Mouse (Mus musculus) cerebellum, postnatal 14 days (tissue): ENCODE data around the gene Zcchc4.
"Not testable (repeated sequence)": the region's sequence is repeated elsewhere in the genome, so short reads cannot be mapped to it uniquely, and the experiment has no call there.

Experiments used
- DNase-seq, 2 experiments: peaks; one replicate each; pipeline ENCODE4 v3.0.0; 2021; ENCODE audit warnings: mixed read lengths in 2 of 2

The Zcchc4 gene

GRCm38 (mm10) chr5:52775237-52775636 is at the start of gene Zcchc4:
Gene Zcchc4 (plus strand): TSS chr5:52775409.
- peak; percentile 54 to 59 for DNase-seq

- no peak for DNase-seq
Measured at GRCm38 (mm10) chr5:52727747-52728146, 47.5 kb upstream of the Zcchc4 start.

DNA sequence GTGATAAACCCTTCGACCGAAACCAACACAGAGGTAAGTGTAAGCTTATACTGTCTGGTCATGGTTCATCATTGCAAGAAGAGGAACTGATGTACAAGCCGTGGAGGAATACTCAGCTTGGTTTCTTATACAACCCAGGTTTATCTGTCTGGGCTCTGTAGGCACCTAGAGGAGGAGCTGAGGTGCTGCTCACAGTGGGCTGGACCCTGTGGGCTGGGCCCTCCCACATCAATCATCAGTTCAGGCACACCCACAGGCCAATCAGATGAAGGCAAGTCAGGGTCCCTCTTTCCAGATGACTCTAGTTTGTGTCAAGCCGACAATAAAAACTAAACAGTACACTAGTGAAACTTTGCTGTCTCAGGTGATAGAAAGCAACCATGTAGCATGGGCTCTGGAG is 42.4 kb upstream of the Zcchc4 start:
- DNase-seq: no peak

DNA sequence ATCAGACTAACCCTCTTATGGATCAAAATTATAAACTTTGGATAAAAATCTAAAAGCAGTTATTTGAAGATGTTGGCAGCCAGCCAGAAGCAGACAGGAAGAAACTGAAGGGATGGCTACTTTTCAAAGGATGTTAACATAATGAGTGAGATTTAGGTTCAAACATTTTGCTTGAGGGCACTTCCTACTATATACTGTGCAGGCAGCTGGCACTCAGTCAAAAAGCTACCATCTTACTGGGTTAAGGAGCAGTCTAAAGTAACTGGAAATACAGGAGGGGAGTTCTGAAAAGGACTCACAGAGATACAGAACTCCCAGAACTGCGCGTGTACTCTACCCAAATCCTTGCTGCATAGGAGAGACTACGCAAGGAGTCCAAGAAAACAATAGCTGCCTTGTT is 39.2 kb upstream of the Zcchc4 start:
- DNase-seq: peak in 1 of 2 experiments; percentile 5

DNA sequence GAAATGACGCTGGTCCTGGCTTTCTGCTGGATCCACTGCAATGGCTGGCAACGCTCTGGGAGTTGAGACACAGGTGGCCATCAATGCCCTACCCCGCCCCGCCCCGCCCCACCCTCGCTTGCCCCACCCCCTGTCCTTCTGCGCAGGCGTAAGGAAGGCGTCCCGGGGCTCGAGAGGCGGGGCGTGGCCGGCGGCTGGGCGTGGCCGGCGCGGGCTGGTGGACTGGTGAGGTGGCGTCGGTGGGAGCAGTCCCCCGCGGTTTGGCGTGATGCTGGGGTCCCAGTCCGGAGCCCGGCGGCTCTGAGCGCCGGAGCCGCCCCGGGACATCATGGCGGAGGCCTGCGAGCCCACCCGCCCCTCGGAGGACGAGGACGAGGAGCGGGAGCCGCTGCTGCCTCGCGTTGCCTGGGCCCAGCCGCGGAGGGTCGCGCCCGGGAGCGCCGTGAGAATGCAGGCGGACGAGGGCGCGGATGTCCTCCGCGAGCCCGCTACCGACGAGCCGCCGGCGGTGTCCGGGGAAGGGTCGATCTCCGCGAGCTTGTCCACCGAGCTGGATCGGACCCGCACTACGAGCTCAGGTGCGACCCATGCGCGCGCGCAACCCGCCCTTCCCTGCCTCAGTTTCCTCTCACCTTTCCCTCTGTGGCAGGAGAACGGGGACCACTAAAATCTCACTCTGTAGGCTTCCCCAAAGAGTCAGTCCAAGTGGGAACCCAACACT is 33.7 kb upstream of the Zcchc4 start, which contains the start of gene Pi4k2b:
Gene Pi4k2b (plus strand): TSS at position 184 of the 721 bp plus-strand sequence.
- DNase-seq: peak; percentile 75 to 80

- DNase-seq: peak; percentile 9 to 13
Measured at GRCm38 (mm10) chr5:52742112-52742813, 32.9 kb upstream of the Zcchc4 start.

DNA sequence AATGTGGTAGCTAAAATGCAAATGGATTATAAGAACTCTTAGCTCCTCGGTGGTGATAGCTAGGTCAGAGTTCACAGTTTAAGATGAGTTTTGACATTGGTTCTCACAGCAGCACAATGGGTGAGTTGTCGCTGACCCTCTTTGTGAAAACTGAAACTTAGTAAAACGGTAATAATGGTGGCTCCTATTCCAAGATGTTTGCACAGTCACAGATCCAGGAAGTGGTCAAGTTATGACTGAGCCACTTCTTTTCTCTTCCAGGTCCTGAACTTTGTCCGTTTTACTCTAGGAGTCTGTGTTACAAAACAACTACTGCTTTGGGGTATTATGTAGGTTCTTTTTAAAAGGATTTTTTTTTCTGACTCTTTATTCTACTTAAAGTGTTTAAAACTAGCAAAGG is 32.0 kb upstream of the Zcchc4 start:
- DNase-seq: no peak

- DNase-seq: no peak
Measured at GRCm38 (mm10) chr5:52746920-52747319, 28.3 kb upstream of the Zcchc4 start.

- DNase-seq: no peak
Measured at GRCm38 (mm10) chr5:52748732-52749131, 26.5 kb upstream of the Zcchc4 start.

- no peak for DNase-seq
Measured at GRCm38 (mm10) chr5:52753146-52753545, 22.1 kb upstream of the Zcchc4 start.

GRCm38 (mm10) chr5:52754196-52754595 is 21.0 kb upstream of the Zcchc4 start:
- DNase-seq: no peak

DNA sequence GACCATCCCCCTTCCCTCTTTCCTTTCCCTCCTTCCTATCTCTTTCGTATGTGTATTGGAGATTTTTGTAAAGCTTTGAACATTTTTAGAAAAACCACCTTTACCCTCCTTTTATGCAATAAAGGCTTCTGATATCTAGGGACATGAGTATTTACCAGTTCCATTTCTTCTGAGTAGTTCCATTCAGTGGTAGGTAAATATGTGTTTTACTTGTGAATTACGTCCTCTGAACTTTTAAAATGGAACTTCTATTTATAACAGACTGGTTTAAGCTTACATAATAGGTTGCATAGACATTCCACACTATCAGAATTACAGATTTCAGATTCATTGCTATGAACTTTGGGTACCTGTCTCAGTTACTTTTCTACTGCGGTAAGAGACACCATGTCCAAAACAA is 19.9 kb upstream of the Zcchc4 start:
- no peak for DNase-seq

DNA sequence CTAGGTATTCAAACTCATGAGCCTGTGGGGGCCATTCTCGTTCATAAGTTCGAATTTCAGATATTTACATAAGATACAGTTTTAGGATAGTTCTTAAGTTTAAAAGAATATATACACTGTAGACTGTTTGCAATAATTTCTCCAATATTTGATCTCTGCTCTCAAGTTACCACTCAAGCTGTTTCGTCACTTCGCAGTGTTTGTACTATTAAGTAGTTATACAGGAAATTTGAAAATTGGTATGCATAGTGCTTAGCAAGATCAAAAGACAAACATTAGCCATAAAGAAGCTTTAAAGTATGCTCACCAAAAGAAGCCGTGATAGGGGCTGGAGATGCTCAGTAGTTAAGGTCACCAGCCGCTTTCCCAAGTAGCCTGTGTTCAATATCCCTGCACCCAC is 19.2 kb upstream of the Zcchc4 start:
- no peak for DNase-seq

DNA sequence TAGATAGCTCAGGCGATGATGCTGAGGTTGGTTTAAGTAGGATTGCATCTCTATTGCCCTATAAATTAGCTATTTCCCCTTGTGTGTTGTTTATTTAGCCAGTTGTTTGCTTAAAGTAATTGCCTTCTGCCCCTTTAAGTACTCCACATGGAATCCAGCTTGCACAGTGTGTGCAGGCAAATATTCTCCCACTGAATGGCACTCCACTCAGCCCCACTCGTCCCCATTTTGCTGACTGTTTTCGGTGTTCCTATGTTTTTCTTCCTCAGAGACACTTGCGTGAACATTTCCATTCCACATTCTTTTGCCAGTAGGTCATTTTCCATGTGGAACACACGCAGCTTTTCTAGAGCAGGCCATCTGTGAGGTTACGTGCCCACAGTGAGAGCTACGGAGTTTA is 12.6 kb upstream of the Zcchc4 start:
- DNase-seq: no peak

- no peak for DNase-seq
Measured at GRCm38 (mm10) chr5:52774267-52774666, 942 bp upstream of the Zcchc4 start.

- DNase-seq: not testable (repeated sequence)
Measured at GRCm38 (mm10) chr5:52776466-52777354, 1.5 kb downstream of the Zcchc4 start.

GRCm38 (mm10) chr5:52782523-52783250 is 7.5 kb downstream of the Zcchc4 start:
- DNase-seq: peak; percentile 89 to 91

DNA sequence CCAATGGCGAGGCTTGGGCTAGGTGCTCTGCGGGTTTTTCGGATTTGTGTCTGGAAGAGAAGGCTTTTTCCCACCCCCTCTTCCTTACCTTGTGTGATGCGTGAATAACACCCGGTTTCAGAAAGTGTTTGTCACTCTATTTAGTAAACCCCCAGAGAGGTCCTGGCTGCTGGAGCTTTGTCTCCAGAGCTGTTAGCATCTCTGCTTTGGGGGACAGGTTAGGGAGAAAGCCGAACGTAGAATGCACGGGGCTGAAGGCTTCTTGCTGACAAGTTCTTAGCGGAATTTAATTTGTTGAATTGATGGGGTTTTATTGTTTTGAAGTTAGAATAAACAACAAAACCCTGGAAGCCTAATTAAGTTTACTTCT is 8.0 kb downstream of the Zcchc4 start:
- DNase-seq: no peak

GRCm38 (mm10) chr5:52783957-52784356 is 8.7 kb downstream of the Zcchc4 start:
- DNase-seq: no peak

- peak in 1 of 2 experiments; percentile 19 for DNase-seq
Measured at GRCm38 (mm10) chr5:52786556-52787322, 11.5 kb downstream of the Zcchc4 start.

- no peak for DNase-seq
Measured at GRCm38 (mm10) chr5:52793230-52793629, 18.0 kb downstream of the Zcchc4 start.

DNA sequence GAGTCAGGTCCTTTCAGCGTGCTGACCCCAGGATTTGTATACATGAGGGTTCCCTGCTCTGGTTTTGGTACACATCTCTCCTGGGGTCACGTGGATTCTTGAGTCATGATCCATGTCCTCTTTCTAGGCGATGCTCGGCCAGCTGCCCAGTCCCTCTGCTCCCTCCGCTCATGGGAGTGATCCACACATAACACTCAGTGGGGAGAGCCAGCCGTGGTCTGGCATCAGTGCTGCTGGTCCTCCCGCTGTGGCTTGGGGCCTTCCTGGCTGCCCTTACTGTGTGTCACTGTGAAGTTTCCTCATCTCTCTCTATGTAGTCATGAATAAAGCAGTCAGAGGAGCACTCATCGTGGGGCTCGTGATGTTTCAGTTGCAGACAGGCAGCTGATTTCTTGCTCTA is 18.9 kb downstream of the Zcchc4 start:
- DNase-seq: no peak
